Mouse (Mus musculus): Measurements from ENCODE around the gene Gm17542. TPM values are rescaled to one million over a fixed set of nuclear protein-coding genes. Genes with fewer than 3 reads are reported as not detected.
"Not testable (repeated sequence)": the region's sequence is repeated elsewhere in the genome, so short reads cannot be mapped to it uniquely, and the experiment has no call there.

Gene Gm17542
- not detected in 2 replicates for polyA plus RNA-seq (2016; fragmentation: Nextera tagmentation; extraction: Ambion mirVana)

DNA sequence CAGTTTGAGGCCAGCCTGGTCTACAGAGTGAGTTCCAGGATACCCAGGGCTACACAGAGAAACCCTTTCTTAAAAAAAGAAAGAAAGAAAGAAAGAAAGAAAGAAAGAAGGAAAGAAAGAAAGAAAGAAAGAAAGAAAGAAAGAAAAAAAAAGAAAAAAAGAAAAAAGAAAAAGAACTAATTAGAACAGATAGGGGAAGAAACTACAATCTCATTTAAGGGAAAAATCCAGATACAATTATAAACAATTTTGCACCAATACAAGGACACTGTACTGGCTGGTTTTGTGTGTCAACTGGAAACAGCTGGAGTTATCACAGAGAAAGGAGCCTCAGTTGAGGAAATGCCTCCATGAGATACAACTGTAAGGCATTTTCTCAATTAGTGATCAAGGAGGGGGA, at the start of gene Gm17542:
Gene Gm17542, minus strand, starts transcription at position 101 of the 400 bp plus-strand sequence.
- H3K9me3 ChIP-seq (replicated peaks); H3K27me3 ChIP-seq; H3K9ac ChIP-seq; ATAC-seq (ENCODE audit: low FRiP score); H3K4me1 ChIP-seq; H3K4me3 ChIP-seq; H3K4me2 ChIP-seq (replicated peaks); H3K27ac ChIP-seq; H3K36me3 ChIP-seq: not testable (repeated sequence)

DNA sequence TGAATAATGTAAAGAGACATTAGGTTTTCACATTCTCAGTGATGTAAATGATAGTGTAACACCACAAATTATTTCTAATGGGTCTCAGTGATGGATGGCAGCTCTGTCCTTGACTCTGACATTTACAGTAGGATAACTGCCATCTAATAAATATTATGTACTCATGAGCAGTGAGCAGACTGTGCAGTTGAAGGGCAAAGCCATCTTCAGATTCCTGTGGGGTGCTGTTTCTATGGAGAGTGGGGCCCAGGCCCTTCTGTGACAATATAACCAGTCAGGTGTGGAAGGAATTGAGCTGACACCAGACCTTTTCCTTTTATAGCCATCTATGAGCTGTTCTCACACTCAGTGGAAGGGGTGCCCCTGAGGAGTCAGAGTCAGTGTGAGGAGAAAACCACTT, 21.8 kb upstream of the Gm17542 start:
- no peak overlapping the region for H3K4me2 ChIP-seq (replicated peaks)
- H3K27ac ChIP-seq, result peak overlapping the region; percentile 44
- H3K4me1 ChIP-seq, result no peaks in the 10 kb centered on the region
- H3K9ac ChIP-seq, result no peak overlapping the region
- no peaks in the 10 kb centered on the region for H3K9me3 ChIP-seq (replicated peaks)
- H3K36me3 ChIP-seq, result no peaks in the 10 kb centered on the region
- no peaks in the 10 kb centered on the region for H3K27me3 ChIP-seq
- H3K4me3 ChIP-seq, result no peak overlapping the region
- ATAC-seq (ENCODE audit: low FRiP score), result peak; percentile 52; the same call in 1 of the 2 replicates

DNA sequence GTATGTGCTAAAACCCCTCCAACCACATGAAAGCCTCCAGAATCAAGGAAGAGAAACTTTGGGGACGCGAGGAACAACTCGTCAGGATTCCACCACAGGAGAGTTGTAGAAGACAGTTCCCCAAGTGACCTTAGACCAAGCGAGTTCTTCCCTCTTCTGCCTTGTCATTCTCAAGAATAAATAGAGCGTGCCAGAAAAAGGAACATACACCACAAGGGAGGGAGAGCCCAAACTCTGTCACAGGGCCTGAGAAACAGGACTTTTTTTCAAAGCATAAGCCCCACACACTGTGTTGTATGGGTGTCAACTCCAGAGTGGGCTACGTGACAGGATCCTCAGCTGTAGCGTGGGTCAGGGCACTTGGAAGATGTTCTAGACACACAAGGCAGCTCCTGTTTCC, 20.1 kb upstream of the Gm17542 start:
- ATAC-seq (ENCODE audit: low FRiP score), result no peak
- no peaks in the 10 kb centered on the region for H3K4me1 ChIP-seq
- 94% methylated on average over 7 of the region's 7 CpGs for WGBS

DNA sequence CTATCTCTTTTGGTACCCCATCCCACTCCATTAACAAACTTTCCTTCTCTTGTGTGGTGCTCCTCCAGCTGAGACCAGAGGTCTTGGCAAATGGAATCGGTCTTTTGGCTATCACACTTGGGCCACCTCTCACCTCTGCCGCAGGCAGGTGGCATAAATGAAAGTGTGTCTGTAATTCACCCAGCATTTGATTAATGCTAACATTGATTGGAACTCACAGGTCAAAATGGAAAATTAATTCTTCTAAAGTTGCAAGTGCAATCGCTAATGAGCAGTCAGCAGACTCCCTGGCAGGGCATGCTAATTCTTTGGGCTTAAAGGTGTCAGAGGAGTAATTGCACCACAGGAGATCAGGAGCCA, 3.2 kb downstream of the Gm17542 start:
- Histone ChIP-seq H3K27ac (no peak overlapping the region), H3K9me3 (replicated peaks) (no peaks in the 10 kb centered on the region), H3K27me3 (no peaks in the 10 kb centered on the region), H3K4me3 (no peak overlapping the region), H3K9ac (no peak overlapping the region), H3K4me1 (0 out of 2 replicates have a peak, but pooled peaks cover 8% of the 10 kb centered on the region), H3K4me2 (replicated peaks) (peak overlapping the region; percentile 14; the same call in 1 of the 2 replicates), H3K36me3 (no peaks in the 10 kb centered on the region)
- ATAC-seq (ENCODE audit: low FRiP score), result no peak
- WGBS, result 66% methylated on average over 3 of the region's 3 CpGs

More for the DNA sequence above, 20.1 kb upstream of the Gm17542 start:
- Histone ChIP-seq H3K27me3 (no peaks in the 10 kb centered on the region), H3K9ac (no peak overlapping the region), H3K36me3 (no peaks in the 10 kb centered on the region), H3K4me2 (replicated peaks) (no peak overlapping the region), H3K27ac (no peak overlapping the region), H3K4me3 (no peak overlapping the region), H3K9me3 (replicated peaks) (no peaks in the 10 kb centered on the region)

DNA sequence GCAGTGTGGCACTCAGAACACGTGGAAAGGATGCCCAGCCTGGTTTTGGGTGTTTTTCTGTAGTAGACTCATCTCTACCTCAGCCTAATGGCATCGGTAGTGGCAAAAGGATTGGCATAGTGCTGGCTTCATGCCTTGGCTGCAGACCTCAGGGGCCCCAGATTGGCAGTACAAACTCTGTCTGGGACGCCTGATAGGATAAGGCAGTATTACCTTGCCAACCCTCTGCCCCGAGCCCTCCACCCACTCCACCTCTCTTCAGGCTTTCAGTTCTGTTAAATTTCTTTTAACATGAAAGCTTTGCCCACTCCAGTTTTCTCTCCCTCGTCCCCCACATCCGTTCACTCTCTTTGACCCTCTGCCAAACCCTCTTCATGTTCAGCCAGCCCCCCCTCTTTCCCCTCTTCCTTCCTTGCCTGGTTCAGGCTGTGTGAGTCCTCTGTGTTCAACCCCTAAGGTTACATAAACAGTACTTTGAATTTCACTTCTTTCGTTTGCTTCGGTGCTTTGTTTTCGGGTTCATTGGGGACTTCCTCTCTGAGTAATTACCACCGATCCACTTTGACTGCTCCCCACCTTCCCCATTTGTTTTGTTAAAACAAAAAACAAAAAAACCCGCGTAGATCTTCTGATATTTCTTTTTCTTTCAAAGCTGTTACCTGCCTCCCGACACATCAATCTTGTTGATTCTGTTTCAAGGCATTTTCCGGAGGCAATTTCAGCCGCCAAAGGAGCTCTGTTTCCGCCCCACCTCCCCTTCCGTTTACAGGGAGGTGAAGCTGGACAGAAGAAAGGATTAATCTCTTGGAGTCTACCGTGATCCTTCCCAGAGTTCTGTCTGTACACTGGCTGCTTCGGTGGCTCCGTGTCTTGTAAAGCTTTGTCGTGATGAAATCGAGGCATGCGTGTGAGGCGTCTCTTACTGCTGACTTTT, 3.9 kb downstream of the Gm17542 start:
- H3K4me3 ChIP-seq, result no peak overlapping the region
- 0 out of 2 replicates have a peak, but pooled peaks cover 8% of the 10 kb centered on the region for H3K4me1 ChIP-seq
- WGBS, result 44% methylated on average over 24 of the region's 24 CpGs
- H3K4me2 ChIP-seq (replicated peaks), result peak overlapping the region; percentile 14
- no peaks in the 10 kb centered on the region for H3K9me3 ChIP-seq (replicated peaks)
- H3K27ac ChIP-seq, result no peak overlapping the region
- no peak overlapping the region for H3K9ac ChIP-seq
- no peaks in the 10 kb centered on the region for H3K27me3 ChIP-seq
- ATAC-seq (ENCODE audit: low FRiP score), result no peak
- no peaks in the 10 kb centered on the region for H3K36me3 ChIP-seq

DNA sequence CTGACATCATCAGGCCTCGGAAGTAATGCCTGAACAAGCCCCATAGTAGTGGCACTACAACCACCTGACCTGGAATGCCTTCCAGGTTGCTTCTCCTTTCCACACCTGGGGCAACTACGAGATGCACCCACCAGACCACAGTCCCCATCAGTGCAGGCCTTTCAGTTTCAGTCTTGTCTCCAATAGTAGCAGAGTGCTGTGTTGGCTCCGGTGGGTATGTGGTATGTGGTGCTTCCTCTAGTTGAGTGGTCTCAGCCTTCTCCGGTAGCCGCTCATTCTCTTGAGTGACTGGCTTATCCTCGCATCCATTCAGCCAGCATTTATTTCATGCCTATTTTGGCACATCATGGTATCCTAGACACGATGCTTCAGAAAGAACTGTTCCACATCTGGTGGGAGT, 4.8 kb downstream of the Gm17542 start:
- 88% methylated on average over 7 of the region's 7 CpGs for WGBS
- Histone ChIP-seq H3K27me3 (no peaks in the 10 kb centered on the region), H3K4me3 (no peak overlapping the region), H3K4me2 (replicated peaks) (no peak overlapping the region), H3K27ac (no peak overlapping the region), H3K4me1 (0 out of 2 replicates have a peak, but pooled peaks cover 8% of the 10 kb centered on the region), H3K36me3 (no peaks in the 10 kb centered on the region), H3K9ac (no peak overlapping the region), H3K9me3 (replicated peaks) (no peaks in the 10 kb centered on the region)
- ATAC-seq (ENCODE audit: low FRiP score), result no peak

DNA sequence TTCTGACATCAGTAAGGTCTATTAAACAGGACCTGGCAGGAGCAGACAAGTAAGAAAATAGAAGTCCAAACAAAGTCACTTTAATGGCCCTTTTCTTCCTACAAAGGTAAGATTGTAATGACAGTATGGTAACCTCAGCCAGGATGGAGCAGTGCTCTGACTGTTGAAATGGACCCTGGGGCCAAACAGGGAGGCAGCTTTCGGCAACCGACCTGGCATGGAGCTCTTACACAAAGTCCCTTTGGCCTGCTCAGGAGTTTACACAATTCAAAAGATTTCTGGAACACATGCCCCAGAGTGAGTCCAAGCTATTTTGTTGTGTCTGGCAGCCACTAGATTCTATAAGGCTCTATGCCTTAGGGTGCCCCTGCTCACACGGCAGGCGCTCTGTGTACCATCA, 9.0 kb downstream of the Gm17542 start:
- Histone ChIP-seq H3K4me2 (replicated peaks) (no peak overlapping the region), H3K27ac (no peak overlapping the region), H3K36me3 (no peaks in the 10 kb centered on the region), H3K9me3 (replicated peaks) (no peaks in the 10 kb centered on the region), H3K4me1 (0 out of 2 replicates have a peak, but pooled peaks cover 3% of the 10 kb centered on the region), H3K4me3 (no peak overlapping the region), H3K9ac (no peak overlapping the region), H3K27me3 (no peaks in the 10 kb centered on the region)
- ATAC-seq (ENCODE audit: low FRiP score), result no peak
- WGBS, result 87% methylated on average over 4 of the region's 4 CpGs

DNA sequence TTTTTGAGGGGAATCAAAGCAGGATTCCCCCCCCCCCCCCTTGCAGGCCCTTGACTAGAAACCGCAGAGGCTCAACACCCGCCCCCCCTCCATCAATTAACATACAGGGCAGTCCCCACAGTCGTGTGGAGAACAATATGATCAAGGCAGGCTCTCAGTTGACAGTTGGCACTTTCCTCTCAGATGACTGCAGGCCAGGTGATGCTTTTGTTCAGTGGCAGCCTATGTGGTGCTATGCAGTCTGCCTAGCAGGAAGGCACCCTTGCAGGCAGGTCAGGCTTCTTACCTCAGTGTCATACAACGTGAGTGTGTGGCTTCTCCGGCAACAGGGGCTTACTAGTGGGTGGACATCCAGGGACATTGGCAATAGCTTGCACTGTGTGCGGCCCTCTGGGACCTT, 17.4 kb downstream of the Gm17542 start:
- ATAC-seq (ENCODE audit: low FRiP score), result no peak
- no peaks in the 10 kb centered on the region for H3K36me3 ChIP-seq
- H3K9ac ChIP-seq, result no peak overlapping the region
- no peak overlapping the region for H3K27ac ChIP-seq
- WGBS, result 41% methylated on average over 6 of the region's 6 CpGs
- 0 out of 2 replicates have a peak, but pooled peaks cover 8% of the 10 kb centered on the region for H3K4me1 ChIP-seq
- no peaks in the 10 kb centered on the region for H3K9me3 ChIP-seq (replicated peaks)
- H3K4me2 ChIP-seq (replicated peaks), result no peak overlapping the region
- H3K27me3 ChIP-seq, result no peaks in the 10 kb centered on the region
- no peak overlapping the region for H3K4me3 ChIP-seq

DNA sequence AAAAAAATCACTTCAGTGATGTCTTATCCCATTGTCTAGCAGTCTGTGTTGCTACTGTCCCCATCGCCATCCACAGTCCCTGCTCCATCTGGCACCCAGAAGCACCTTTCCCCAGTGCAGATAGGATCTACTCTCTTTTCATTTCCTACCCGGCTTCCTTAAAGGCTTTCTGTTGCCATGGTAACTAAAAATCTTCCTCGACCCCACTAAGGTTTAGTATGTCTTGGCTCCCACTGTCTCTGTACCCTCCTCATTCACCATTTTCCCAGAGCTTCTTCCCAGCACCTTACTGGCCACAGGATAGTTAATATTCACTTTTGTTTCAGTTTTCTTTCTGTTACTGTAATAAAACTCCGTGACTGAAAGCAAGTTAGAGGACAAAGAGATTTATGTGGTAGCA, 17.9 kb downstream of the Gm17542 start:
- H3K4me1 ChIP-seq, result 0 out of 2 replicates have a peak, but pooled peaks cover 8% of the 10 kb centered on the region
- H3K27ac ChIP-seq, result no peak overlapping the region
- H3K9me3 ChIP-seq (replicated peaks), result no peaks in the 10 kb centered on the region
- no peaks in the 10 kb centered on the region for H3K36me3 ChIP-seq
- ATAC-seq (ENCODE audit: low FRiP score), result no peak
- no peak overlapping the region for H3K4me2 ChIP-seq (replicated peaks)
- no peaks in the 10 kb centered on the region for H3K27me3 ChIP-seq
- no peak overlapping the region for H3K9ac ChIP-seq
- H3K4me3 ChIP-seq, result no peak overlapping the region
- 38% methylated on average over 4 of the region's 4 CpGs for WGBS

DNA sequence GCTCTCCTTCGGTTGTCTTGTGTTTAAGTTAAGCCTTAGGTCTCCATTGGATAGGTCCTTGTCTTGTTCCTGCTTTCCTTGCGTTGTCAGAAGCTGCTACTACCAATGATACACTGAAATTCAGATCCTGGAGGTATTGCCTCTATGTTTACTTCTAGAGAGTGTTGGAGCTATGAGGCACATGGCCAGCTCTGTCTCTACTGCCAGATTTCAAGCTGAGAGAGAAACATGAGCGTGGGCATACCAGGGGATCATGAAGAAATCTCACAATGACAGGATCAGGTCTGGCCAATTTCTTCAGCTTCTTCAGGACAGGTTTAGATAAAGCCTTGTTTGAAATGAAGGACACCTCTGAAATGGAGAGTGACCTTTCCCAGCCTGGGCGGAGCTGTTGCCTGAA, 19.1 kb downstream of the Gm17542 start:
- no peaks in the 10 kb centered on the region for H3K36me3 ChIP-seq
- WGBS, result 86% methylated on average over 4 of the region's 4 CpGs
- no peak overlapping the region for H3K27ac ChIP-seq
- ATAC-seq (ENCODE audit: low FRiP score), result no peak
- H3K27me3 ChIP-seq, result no peaks in the 10 kb centered on the region
- no peaks in the 10 kb centered on the region for H3K9me3 ChIP-seq (replicated peaks)
- H3K4me1 ChIP-seq, result 0 out of 2 replicates have a peak, but pooled peaks cover 8% of the 10 kb centered on the region
- H3K4me3 ChIP-seq, result no peak overlapping the region
- H3K4me2 ChIP-seq (replicated peaks), result no peak overlapping the region
- no peak overlapping the region for H3K9ac ChIP-seq

DNA sequence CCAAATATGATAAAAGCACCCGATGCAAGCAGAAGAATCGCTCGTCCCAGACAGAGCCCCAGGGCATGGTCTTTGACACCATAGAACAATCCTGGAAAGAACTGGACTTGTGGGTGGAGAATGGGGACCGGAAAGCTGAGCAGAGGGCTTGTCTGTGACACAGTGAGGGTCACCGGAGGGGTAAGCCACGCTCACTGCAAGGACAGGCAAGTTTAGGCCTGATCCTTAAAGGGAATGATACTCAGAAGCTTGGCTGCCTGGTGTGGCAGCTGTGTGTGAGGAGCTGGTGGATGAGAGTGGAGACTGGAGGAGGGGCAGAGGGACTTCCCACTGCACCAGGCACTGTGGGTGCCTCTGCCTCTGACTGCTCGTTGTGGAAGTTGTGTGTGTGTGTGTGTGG, 27.0 kb downstream of the Gm17542 start:
- H3K4me3 ChIP-seq, result no peak overlapping the region
- no peaks in the 10 kb centered on the region for H3K27me3 ChIP-seq
- no peak overlapping the region for H3K9ac ChIP-seq
- no peaks in the 10 kb centered on the region for H3K4me1 ChIP-seq
- H3K27ac ChIP-seq, result no peak overlapping the region
- no peak for ATAC-seq (ENCODE audit: low FRiP score)
- WGBS, result 73% methylated on average over 6 of the region's 7 CpGs
- no peak overlapping the region for H3K4me2 ChIP-seq (replicated peaks)
- no peaks in the 10 kb centered on the region for H3K36me3 ChIP-seq
- H3K9me3 ChIP-seq (replicated peaks), result 0 out of 2 replicates have a peak, but pooled peaks cover 4% of the 10 kb centered on the region

DNA sequence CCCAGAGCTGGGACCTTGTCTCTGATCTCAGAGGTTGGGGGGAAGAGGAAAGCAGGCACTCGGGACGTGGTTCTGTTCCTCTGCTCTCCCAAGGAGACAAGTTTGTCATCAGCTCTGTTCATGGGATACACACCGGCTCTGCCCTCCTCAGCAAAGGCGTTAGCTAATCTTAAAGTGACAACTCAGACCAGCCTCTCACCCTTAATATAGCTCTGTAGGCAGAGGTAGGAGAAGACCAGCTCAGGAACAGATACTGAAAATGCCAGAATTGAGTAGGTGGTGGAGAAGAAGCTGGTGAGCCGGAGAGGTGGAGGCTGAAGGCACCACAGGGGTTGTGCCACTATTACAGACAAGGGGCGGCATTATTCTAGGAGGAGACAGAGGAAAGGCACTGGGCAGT, 38.7 kb downstream of the Gm17542 start:
- Histone ChIP-seq H3K4me2 (replicated peaks) (no peak overlapping the region), H3K27me3 (peaks cover 7% of the 10 kb centered on the region), H3K36me3 (no peaks in the 10 kb centered on the region), H3K4me3 (no peak overlapping the region), H3K9me3 (replicated peaks) (no peaks in the 10 kb centered on the region), H3K27ac (no peak overlapping the region), H3K9ac (no peak overlapping the region), H3K4me1 (no peaks in the 10 kb centered on the region)
- ATAC-seq (ENCODE audit: low FRiP score), result no peak
- WGBS, result 85% methylated on average over 6 of the region's 6 CpGs

DNA sequence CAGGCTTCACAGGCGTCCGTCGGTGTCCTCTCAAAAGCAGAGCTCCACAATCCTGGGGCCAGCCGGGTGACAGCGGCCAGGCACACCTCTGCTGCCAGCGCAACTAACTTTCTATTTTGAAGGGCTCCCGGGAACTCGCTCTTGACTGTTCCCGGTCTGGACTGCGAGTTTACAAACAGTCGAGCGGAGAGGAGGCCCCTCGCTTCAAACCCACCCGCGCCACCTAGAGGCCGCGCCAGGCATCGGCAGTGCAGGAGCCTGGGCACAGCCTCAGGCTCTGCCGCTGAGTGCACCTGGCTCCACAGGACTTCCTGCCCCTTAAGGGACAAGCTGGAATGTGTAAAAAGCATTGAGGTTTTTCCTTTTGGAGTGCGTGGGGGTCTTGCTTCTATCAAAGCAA, 42.5 kb downstream of the Gm17542 start, which contains the start of gene Edar:
Gene Edar, minus strand, starts transcription at position 122 of the 400 bp plus-strand sequence.
- H3K4me3 ChIP-seq, result peak within 1 kb of the TSS; percentile 20
- H3K9ac ChIP-seq, result no peak within 1 kb of the TSS
- no peak within 1 kb of the TSS for H3K27ac ChIP-seq
- H3K4me2 ChIP-seq (replicated peaks), result peak within 1 kb of the TSS; percentile 46
- peaks cover 8% of the 10 kb centered on the region for H3K4me1 ChIP-seq
- 2% methylated on average over 20 of the region's 20 CpGs for WGBS
- peak; percentile 41; the same call in 1 of the 2 replicates for ATAC-seq (ENCODE audit: low FRiP score)
- no peaks in the 10 kb centered on the region for H3K9me3 ChIP-seq (replicated peaks)
- H3K36me3 ChIP-seq, result no peaks in the 10 kb centered on the region
- H3K27me3 ChIP-seq, result peaks cover 7% of the 10 kb centered on the region
